Mouse (Mus musculus): ENCODE results near the gene Cenps. TPM values are rescaled to one million over a fixed set of nuclear protein-coding genes. Genes with fewer than 3 reads are reported as not detected.
"Not testable (repeated sequence)": the region's sequence is repeated elsewhere in the genome, so short reads cannot be mapped to it uniquely, and the experiment has no call there.

The Cenps gene
- polyA plus RNA-seq, 1 experiment = 1.2 TPM

DNA sequence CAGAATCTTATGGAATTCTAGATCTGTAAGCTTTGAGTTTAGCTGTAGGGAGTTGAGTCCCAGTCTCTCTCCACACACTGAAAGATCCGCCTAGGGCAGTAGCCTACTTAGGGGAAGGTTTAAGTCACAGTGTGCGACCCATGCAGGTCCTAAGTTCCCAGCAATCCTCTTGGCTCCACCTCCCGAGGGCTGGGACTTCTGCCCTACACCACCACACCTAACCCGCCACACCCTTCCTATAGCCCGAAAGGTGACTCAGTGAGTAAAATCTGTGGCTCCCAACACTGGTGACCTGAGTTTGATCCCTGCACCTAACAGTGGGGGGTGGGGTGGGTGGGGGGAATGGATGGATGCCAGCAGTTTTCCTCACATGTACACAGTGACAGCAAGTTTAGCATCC lies 14.0 kb downstream of the Cenps start:
- no peak for DNase-seq (ENCODE audit: low read depth)

- not testable (repeated sequence) for DNase-seq (ENCODE audit: low read depth)
These were observed 17.4 kb downstream of the Cenps start for GRCm38 (mm10) chr4:149119978-149120562.

DNA sequence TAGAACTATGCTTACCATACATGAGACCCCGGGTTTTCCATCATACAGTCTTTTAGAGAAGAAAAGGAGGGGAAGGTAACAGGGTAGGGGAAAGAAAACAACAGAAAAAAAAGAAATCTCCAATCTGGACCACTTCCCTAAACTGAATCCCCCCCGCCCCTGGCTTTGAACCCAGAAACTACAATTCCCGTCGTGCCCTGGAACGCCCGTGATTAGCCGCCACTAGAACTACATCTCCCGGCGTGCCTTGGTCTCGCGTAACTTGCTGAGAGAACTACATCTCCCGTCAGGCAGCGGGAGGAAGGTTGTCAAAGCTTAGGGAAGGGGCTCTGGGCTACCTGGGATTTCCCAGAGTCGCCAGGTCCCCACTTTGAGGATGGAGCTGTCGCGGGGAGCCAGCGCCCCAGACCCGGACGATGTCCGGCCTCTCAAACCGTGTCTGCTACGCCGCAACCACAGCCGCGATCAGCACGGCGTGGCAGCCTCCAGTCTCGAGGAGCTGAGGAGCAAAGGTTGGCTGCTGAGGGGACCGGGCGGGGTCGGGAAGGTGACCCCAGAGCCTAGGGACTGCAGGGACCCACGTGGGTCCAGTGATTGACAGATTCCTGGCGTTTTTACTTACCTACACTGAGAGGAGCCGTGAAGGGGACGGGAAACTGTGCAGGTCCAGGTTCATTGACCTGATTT lies 33.4 kb downstream of the Cenps start, which contains the start of gene Dffa:
Gene Dffa, plus strand, starts transcription at position 272 of the 687 bp plus-strand sequence.
- no peak for DNase-seq (ENCODE audit: low read depth)

GRCm38 (mm10) chr4:149101456-149101855 lies 36.0 kb downstream of the Cenps start:
- DNase-seq (ENCODE audit: low read depth) = no peak

DNA sequence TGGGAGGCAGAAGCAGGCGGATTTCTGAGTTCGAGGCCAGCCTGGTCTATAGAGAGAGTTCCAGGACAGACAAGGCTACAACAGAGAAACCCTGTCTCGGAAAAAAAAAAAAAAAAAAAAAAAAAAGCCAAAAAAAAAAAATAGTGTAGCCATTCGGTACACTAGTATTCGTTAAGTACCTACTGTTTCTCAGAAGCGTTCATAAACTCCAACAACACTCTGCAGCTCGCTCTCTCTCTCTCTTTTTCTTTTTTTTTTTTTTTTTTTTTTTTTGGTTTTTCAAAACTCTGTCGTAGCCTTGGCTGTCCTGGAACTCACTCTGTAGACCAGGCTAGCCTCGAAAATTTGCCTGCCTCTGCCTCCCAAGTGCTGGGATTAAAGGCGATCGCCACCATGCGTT lies 37.0 kb downstream of the Cenps start:
- DNase-seq (ENCODE audit: low read depth) = not testable (repeated sequence)

GRCm38 (mm10) chr4:149099369-149100017 lies 37.9 kb downstream of the Cenps start, which contains the start of gene Pex14:
Pex14 (minus strand) TSS chr4:149099876.
- no peak for DNase-seq (ENCODE audit: low read depth)

- no peak for DNase-seq (ENCODE audit: low read depth)
These were observed 38.9 kb downstream of the Cenps start for GRCm38 (mm10) chr4:149098571-149098970.

- no peak for DNase-seq (ENCODE audit: low read depth)
These were observed 39.5 kb downstream of the Cenps start for GRCm38 (mm10) chr4:149097956-149098355.

GRCm38 (mm10) chr4:149091364-149091763 lies 46.1 kb downstream of the Cenps start:
- DNase-seq (ENCODE audit: low read depth) = no peak

- no peak for DNase-seq (ENCODE audit: low read depth)
These were observed 52.0 kb downstream of the Cenps start for GRCm38 (mm10) chr4:149085381-149085780.

DNA sequence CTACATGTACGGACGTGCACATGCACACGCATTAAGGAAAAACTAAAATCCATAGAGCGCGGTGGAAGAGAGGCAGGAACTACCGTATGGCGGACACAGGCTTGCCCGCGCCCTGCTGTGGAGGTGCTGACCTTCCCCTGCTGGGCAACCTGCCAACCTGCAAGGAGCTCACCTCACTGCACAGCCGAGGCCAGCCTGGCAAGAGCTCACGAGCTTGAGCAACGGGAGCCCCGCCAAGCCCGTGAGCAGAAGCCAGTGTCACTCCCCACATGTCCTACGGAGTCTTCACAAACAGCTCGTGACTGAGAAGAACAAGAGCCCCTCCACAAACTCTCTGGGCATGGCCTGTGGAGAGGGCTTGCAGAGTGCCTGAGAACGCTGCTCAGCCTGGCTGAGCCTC lies 55.9 kb downstream of the Cenps start:
- DNase-seq (ENCODE audit: low read depth) = no peak

DNA sequence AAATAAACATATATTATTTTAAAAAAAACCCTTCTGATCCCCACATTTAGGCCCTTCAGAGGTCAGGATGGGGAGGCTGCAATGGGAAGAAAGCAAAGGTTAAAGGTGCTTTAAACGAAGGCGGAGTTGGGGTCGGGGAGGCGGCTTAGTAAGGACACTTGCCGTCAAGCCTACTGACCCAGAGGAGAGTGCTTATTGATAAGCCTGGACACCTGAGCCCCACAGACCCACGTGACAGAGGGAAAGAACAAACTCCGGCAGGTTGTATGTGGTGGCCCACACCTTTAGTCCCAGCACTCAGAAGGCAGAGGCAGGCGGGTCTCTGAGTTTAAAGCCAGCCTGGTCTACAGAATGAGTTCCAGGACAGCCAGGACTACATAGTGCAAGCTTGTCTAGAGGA lies 57.3 kb downstream of the Cenps start:
- DNase-seq (ENCODE audit: low read depth) = no peak

DNA sequence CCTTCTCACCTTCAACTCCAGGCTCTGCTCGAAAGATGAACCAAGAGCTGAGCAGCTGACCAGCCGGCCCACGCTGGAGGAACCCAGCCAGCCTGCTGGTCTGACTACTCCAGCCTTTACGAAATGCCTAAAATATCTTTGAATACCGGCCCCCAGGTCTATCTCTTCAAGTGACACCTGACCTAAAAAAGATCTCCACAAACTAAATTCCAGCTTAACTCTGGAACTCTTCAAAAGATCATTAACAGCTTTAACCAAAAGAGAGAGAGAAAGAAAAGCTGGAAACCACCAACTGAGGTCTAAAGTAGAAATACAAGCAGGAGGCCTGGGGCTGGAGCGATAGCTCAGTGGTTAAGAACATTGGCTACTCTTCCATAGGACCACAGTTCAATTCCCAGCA lies 57.8 kb downstream of the Cenps start:
- no peak for DNase-seq (ENCODE audit: low read depth)

GRCm38 (mm10) chr4:149078261-149078660 lies 59.2 kb downstream of the Cenps start:
- no peak for DNase-seq (ENCODE audit: low read depth)

Other genes with a start within 250 kb of the Cenps start
- 44.5 and 45.5 TPM in 2 replicates for gene Pex14, start 37.8 kb downstream of the Cenps start, polyA plus RNA-seq (2012; rRNA removed)
- 14.6 and 15.1 TPM in 2 replicates for gene Dffa, start 33.5 kb downstream of the Cenps start, polyA plus RNA-seq (2012; rRNA removed)
- gene Cort, start 10.9 kb downstream of the Cenps start, polyA plus RNA-seq (2012; rRNA removed) = not detected in 2 replicates
- gene Pgd, start 29.1 kb upstream of the Cenps start, polyA plus RNA-seq (2012; rRNA removed) = 230 and 303 TPM in 2 replicates
- gene Kif1b, start 170.1 kb upstream of the Cenps start, polyA plus RNA-seq (2012; rRNA removed) = 49.9 and 61.6 TPM in 2 replicates